Mouse (Mus musculus): ENCODE data around the gene Rnh1.

Gene Rnh1

GRCm38 (mm10) chr7:141122689-141123516 is 49.8 kb downstream of the Rnh1 start:
- in situ Hi-C loops (cut with MboI; ENCODE audit: unreplicated experiment in 2 of 2) = no loop called here

- in situ Hi-C loops (cut with MboI; ENCODE audit: unreplicated experiment in 2 of 2) = no loop called here
These were observed 50.4 kb downstream of the Rnh1 start, which contains the start of gene Ptdss2 for GRCm38 (mm10) chr7:141122245-141122644. TSS of gene Ptdss2 (plus strand) at chr7:141122382.

GRCm38 (mm10) chr7:141121051-141121531 is 51.6 kb downstream of the Rnh1 start:
- in situ Hi-C loops (cut with MboI; ENCODE audit: unreplicated experiment in 2 of 2) = no loop called here

GRCm38 (mm10) chr7:141120605-141121004 is 52.1 kb downstream of the Rnh1 start:
- in situ Hi-C loops (cut with MboI; ENCODE audit: unreplicated experiment in 2 of 2) = no loop called here

- in situ Hi-C loops (cut with MboI; ENCODE audit: unreplicated experiment in 2 of 2) = no loop called here
These were observed 53.2 kb downstream of the Rnh1 start for GRCm38 (mm10) chr7:141119487-141119886.

GRCm38 (mm10) chr7:141117636-141118035 is 55.0 kb downstream of the Rnh1 start, which contains the start of gene Ano9:
TSS of gene Ano9 (minus strand) at chr7:141117806.
- in situ Hi-C loops (cut with MboI; ENCODE audit: unreplicated experiment in 2 of 2) = no loop called here

GRCm38 (mm10) chr7:141115874-141116273 is 56.8 kb downstream of the Rnh1 start:
- in situ Hi-C loops (cut with MboI; ENCODE audit: unreplicated experiment in 2 of 2) = no loop called here
